Mouse (Mus musculus): Measurements from ENCODE around the gene 4930412O13Rik. TPM values are rescaled to one million over a fixed set of nuclear protein-coding genes. Genes with fewer than 3 reads are reported as not detected.
A peak's percentile ranks its signal among the peaks of the same experiment; 100 is the strongest.

The 4930412O13Rik gene
- total and polyA plus RNA-seq, 3 experiments, result 0.28 TPM; not detected in 2

DNA sequence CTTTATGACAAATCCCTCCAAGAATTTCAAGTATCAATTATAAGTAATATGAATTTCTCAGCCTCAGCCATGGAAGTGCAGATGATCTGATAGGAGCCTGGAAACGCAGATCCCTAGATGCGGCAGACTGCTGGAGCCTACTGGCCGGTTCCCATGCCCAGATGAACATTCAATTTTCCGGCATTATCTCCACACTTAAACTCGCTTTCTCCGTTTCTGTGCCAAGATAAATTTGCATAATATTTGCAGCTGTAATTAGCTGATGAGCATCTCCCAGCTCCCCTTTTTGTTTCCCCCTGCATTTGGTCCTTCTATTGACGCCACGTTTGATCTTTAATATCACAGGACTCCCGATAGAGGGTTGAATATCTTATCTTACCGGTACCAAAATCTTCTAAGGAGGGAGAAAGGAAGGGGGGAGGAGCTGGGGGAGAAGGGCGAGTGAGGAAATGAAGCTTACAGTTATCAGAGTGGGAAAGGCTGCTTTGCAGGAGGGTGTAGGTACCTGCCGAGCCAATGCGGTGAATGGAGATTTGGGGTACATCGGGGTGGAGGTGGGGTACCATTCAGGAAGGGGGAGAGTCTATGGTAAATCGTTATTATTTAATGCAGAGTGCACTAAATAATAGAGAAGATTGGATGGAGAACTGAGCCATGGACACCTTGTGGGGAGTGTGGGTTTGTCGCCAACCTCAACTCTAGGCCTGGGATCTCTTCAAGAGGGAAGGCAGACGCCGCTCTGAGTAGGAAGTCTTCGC is 14.0 kb downstream of the 4930412O13Rik start:
- peaks cover 0 to 19% of the 10 kb centered on the region in 2 experiments; a peak in 2 of 4 replicates for H3K36me3 ChIP-seq (ENCODE audit: control insufficient read depth in 1 of 2, insufficient read depth in 2 of 2, low read length in 2 of 2)
- no peak overlapping the region; the same call in 1 of the 2 replicates for H3K9ac ChIP-seq (ENCODE audit: control insufficient read depth, low read depth, low read length, poor library complexity, severe bottlenecking)
- peak overlapping the region; percentile 34 to 39 for H3K4me3 ChIP-seq (ENCODE audit: control insufficient read depth in 1 of 2, insufficient read depth in 1 of 2, low read depth in 2 of 2, low read length in 2 of 2)
- H3K9me3 ChIP-seq (replicated peaks; ENCODE audit: insufficient read depth, low read length), result no peaks in the 10 kb centered on the region
- H3K79me2 ChIP-seq (ENCODE audit: control insufficient read depth, insufficient read depth, low read length, poor library complexity), result no peaks in the 10 kb centered on the region
- no peak overlapping the region for H3K27ac ChIP-seq (ENCODE audit: control insufficient read depth, low read depth, low read length)
- DNase-seq (ENCODE audit: low read depth, low spot score), result peak; percentile 44
- TF ChIP-seq ETS1 (IDR thresholded peaks at IDR 0.05; ENCODE audit: low read depth, low read length) (0 out of 2 replicates have a peak, but pooled peaks have one; percentile 11), MAFK (IDR thresholded peaks at IDR 0.05; ENCODE audit: borderline replicate concordance, low read depth, low read length) (no peak), NRF1 (IDR thresholded peaks at IDR 0.05; ENCODE audit: insufficient read depth, low read depth, low read length, poor library complexity, severe bottlenecking) (no peak), JUND (IDR thresholded peaks at IDR 0.05; ENCODE audit: low read depth, low read length) (no peak), ZMIZ1 (IDR thresholded peaks at IDR 0.05; ENCODE audit: low read depth, low read length) (no peak), RCOR1 (IDR thresholded peaks at IDR 0.05; ENCODE audit: low read depth, low read length) (no peak), NELFE (IDR thresholded peaks at IDR 0.05; ENCODE audit: low read depth, low read length) (no peak), TBP (IDR thresholded peaks at IDR 0.05; ENCODE audit: low read depth, low read length) (no peak), EP300 (IDR thresholded peaks at IDR 0.05; ENCODE audit: low read depth in 1 of 2, low read length in 2 of 2) (peak in 1 of 2 experiments; percentile 26; a peak in 2 of 4 replicates), MYB (IDR thresholded peaks at IDR 0.05; ENCODE audit: low read depth, low read length) (no peak), SIN3A (IDR thresholded peaks at IDR 0.05; ENCODE audit: low read length) (no peak), UBTF (IDR thresholded peaks at IDR 0.05; ENCODE audit: borderline replicate concordance, insufficient read depth, low read depth, low read length) (no peak), ZKSCAN1 (IDR thresholded peaks at IDR 0.05; ENCODE audit: low read depth, low read length) (no peak), MXI1 (IDR thresholded peaks at IDR 0.05; ENCODE audit: low read depth, low read length) (peak; percentile 28; the same call in 1 of the 2 replicates), ZC3H11A (IDR thresholded peaks at IDR 0.05; ENCODE audit: low read depth, low read length) (no peak)
- peaks cover 7 to 27% of the 10 kb centered on the region in 2 experiments for H3K4me1 ChIP-seq (ENCODE audit: control insufficient read depth in 1 of 2, insufficient read depth in 2 of 2, low read length in 2 of 2)
- no peaks in the 10 kb centered on the region for H3K27me3 ChIP-seq (ENCODE audit: control insufficient read depth in 1 of 2, insufficient read depth in 2 of 2, low read length in 2 of 2)

DNA sequence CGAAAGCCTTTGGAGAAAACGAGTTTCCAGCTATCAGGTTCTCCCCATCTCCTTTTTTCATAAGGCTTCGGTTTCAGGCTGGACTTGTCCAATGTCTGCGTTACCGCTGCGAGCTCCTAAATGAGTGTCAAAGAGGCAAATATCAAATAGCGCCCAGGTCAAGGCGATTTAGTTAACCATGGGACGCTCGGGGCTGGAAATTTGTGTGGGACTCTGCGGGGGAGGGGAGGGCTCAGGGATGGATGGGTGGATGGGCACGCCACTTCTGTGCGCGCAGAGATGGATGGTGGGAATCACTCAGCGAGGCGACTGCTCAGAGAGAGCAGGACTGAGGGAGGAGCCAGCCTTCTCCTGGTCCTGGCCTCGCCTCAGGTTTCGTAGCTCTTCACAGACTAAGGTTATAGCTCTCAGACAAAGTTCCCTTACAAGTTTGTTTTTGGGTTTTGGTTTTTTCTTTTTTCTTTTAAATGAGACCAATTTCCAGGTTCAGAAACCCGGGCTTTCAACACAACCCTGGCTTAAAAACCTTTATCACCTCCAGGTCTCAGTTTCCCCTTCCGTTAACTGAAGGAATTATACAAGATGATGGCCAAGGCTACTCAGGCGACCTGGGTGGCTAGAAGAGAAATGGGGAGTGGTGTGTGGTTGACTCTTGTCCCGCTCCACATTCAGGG is 15.2 kb downstream of the 4930412O13Rik start:
- Histone ChIP-seq H3K4me3 (ENCODE audit: control insufficient read depth in 1 of 2, insufficient read depth in 1 of 2, low read depth in 2 of 2, low read length in 2 of 2) (peak overlapping the region; percentile 34 to 39), H3K36me3 (ENCODE audit: control insufficient read depth in 1 of 2, insufficient read depth in 2 of 2, low read length in 2 of 2) (peaks cover 0 to 19% of the 10 kb centered on the region in 2 experiments; a peak in 2 of 4 replicates), H3K27ac (ENCODE audit: control insufficient read depth, low read depth, low read length) (no peak overlapping the region), H3K4me1 (ENCODE audit: control insufficient read depth in 1 of 2, insufficient read depth in 2 of 2, low read length in 2 of 2) (peaks cover 7 to 24% of the 10 kb centered on the region in 2 experiments), H3K9me3 (replicated peaks; ENCODE audit: insufficient read depth, low read length) (no peaks in the 10 kb centered on the region), H3K79me2 (ENCODE audit: control insufficient read depth, insufficient read depth, low read length, poor library complexity) (no peaks in the 10 kb centered on the region), H3K9ac (ENCODE audit: control insufficient read depth, low read depth, low read length, poor library complexity, severe bottlenecking) (peak overlapping the region; percentile 43), H3K27me3 (ENCODE audit: control insufficient read depth in 1 of 2, insufficient read depth in 2 of 2, low read length in 2 of 2) (no peaks in the 10 kb centered on the region)
- peak; percentile 41 for DNase-seq (ENCODE audit: low read depth, low spot score)
- TF ChIP-seq RAD21 (IDR thresholded peaks at IDR 0.05; ENCODE audit: low read depth, low read length), result no peak
- no peak for TF ChIP-seq NELFE (IDR thresholded peaks at IDR 0.05; ENCODE audit: low read depth, low read length)
- TF ChIP-seq TCF12 (IDR thresholded peaks at IDR 0.05; ENCODE audit: low read depth, low read length), result no peak
- TF ChIP-seq MYC (IDR thresholded peaks at IDR 0.05; ENCODE audit: low read depth, low read length), result no peak
- no peak for TF ChIP-seq MEF2A (IDR thresholded peaks at IDR 0.05; ENCODE audit: extremely low read depth, insufficient replicate concordance, low read depth, low read length, poor library complexity, severe bottlenecking)
- TF ChIP-seq SMC3 (IDR thresholded peaks at IDR 0.05; ENCODE audit: low read depth, low read length), result no peak
- TF ChIP-seq GATA1 (IDR thresholded peaks at IDR 0.05; ENCODE audit: low read depth, low read length), result no peak
- TF ChIP-seq EP300 (IDR thresholded peaks at IDR 0.05; ENCODE audit: low read depth in 1 of 2, low read length in 2 of 2), result no peak
- no peak for TF ChIP-seq MYB (IDR thresholded peaks at IDR 0.05; ENCODE audit: low read depth, low read length)
- TF ChIP-seq MAFK (IDR thresholded peaks at IDR 0.05; ENCODE audit: borderline replicate concordance, low read depth, low read length), result no peak
- TF ChIP-seq USF2 (IDR thresholded peaks at IDR 0.05; ENCODE audit: borderline replicate concordance in 1 of 2, insufficient read depth in 1 of 2, low read depth in 1 of 2, low read length in 2 of 2), result no peak
- TF ChIP-seq POLR2A (IDR thresholded peaks at IDR 0.05; ENCODE audit: control insufficient read depth in 1 of 2, insufficient read depth in 1 of 2, low read depth in 1 of 2, low read length in 2 of 2, poor library complexity in 1 of 2), result no peak
- TF ChIP-seq ZC3H11A (IDR thresholded peaks at IDR 0.05; ENCODE audit: low read depth, low read length), result no peak
- no peak for TF ChIP-seq HCFC1 (IDR thresholded peaks at IDR 0.05; ENCODE audit: low read depth, low read length)
- no peak for TF ChIP-seq ETS1 (IDR thresholded peaks at IDR 0.05; ENCODE audit: low read depth, low read length)

Measured in MEL (cell line).